22 mouse cellular contexts compared by ENCODE assay signal in the genomic region with DNA sequence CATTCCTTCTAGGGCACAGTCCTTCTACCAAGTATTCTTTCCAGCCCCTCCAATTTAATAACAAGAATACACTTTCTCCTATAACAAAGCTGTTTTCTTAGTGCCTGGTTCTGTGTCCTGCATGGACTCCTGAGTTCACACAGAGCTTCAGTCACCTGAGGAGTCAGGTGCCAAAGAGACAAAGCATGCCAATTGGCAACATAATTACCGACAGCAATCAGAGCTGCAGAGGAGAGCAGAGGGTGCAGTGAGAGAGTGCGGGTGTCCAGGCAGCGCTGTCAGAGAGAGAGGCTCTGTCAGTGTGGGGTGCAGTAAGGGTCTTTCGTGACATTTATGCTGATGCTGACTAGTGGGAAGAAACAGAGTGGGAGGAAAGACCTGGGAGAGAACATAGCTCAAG.
DNase-seq lines count a peak whose midpoint lies in the region; ATAC-seq and TF ChIP-seq lines count a peak whose summit lies in the region.
"Had no signal": no experiment of that assay in that cellular context is flagged by ENCODE, and none has a peak within 500 bp of the region (broad histone marks: within the 10 kb centered on the region; RNA-seq: fewer than 3 reads in every experiment).

No protein-coding gene starts in this region.

- no peak for TF ChIP-seq CTCF in cerebellum, adult 2 months (IDR thresholded peaks at IDR 0.05; ENCODE audit: borderline replicate concordance, insufficient read depth, low read depth, low read length)
- TF ChIP-seq CTCF in lung, adult 2 months (IDR thresholded peaks at IDR 0.05; ENCODE audit: insufficient read depth, low read length) = no peak

- no peak overlapping the region for H3K4me2 ChIP-seq in hindbrain, embryonic 12.5 days (replicated peaks)
- H3K4me2 ChIP-seq: forebrain, embryonic 13.5 days; heart, embryonic 12.5 days; hindbrain, embryonic 15.5 days had no signal

- no peak for TF ChIP-seq POLR2A in cerebellum, adult 2 months (IDR thresholded peaks at IDR 0.05; ENCODE audit: borderline replicate concordance, insufficient read depth, low read length)
- TF ChIP-seq POLR2A in lung, adult 2 months (IDR thresholded peaks at IDR 0.05; ENCODE audit: borderline replicate concordance, extremely low read depth, low read depth, low read length) = no peak

- H3K9me3 ChIP-seq in hindbrain, embryonic 12.5 days (replicated peaks) = no peaks in the 10 kb centered on the region
- H3K9me3 ChIP-seq: embryonic facial prominence, embryonic 10.5 days; forebrain, embryonic 13.5 days; G1E; heart, embryonic 12.5 days; hindbrain, embryonic 10.5 days; hindbrain, embryonic 15.5 days had no signal

- no peaks in the 10 kb centered on the region for H3K36me3 ChIP-seq in hindbrain, embryonic 12.5 days
- H3K36me3 ChIP-seq: embryonic facial prominence, embryonic 10.5 days; G1E; heart, embryonic 12.5 days; hindbrain, embryonic 10.5 days; hindbrain, embryonic 15.5 days had no signal

- no peak overlapping the region for H3K27ac ChIP-seq in cerebellum, adult 2 months (ENCODE audit: insufficient read depth, low read length)
- no peak overlapping the region for H3K27ac ChIP-seq in hindbrain, embryonic 12.5 days
- H3K27ac ChIP-seq: embryonic facial prominence, embryonic 10.5 days; forebrain, embryonic 13.5 days; hindbrain, embryonic 10.5 days; hindbrain, embryonic 15.5 days had no signal

- H3K9ac ChIP-seq in hindbrain, embryonic 12.5 days = no peak overlapping the region
- H3K9ac ChIP-seq: forebrain, embryonic 13.5 days; forebrain, postnatal 0 days; heart, embryonic 12.5 days; hindbrain, embryonic 15.5 days had no signal

- 14% methylated on average over 4 of the region's 4 CpGs for WGBS in cerebellum, adult 2 months
- WGBS in lung, adult 2 months = 73% methylated on average over 4 of the region's 4 CpGs
- 84% methylated on average over 4 of the region's 4 CpGs for WGBS in hindbrain, embryonic 12.5 days

- DNase-seq in cerebellum, postnatal 4 days (ENCODE audit: low spot score in 2 of 2) = no peak
- DNase-seq in brain, adult 2 months (ENCODE audit: low read depth, low spot score) = peak; percentile 73
- DNase-seq in cerebellum, adult 2 months = peak in 1 of 2 experiments; percentile 71
- peak; percentile 58 to 62 for DNase-seq in cerebellum, postnatal 10 days
- no peak for DNase-seq in lung, adult 2 months
- DNase-seq in kidney, adult 11 months = no peak
- DNase-seq: adrenal gland, adult 8-10 months; adrenal gland, postnatal 36 days; B cell, adult 2 months; forebrain, postnatal 0 days; gastrocnemius, postnatal 14 days; kidney, adult 8-10 months had no signal

- H3K27me3 ChIP-seq in cerebellum, adult 2 months (ENCODE audit: control insufficient read depth, insufficient read depth, low read length) = no peaks in the 10 kb centered on the region
- no peaks in the 10 kb centered on the region for H3K27me3 ChIP-seq in hindbrain, embryonic 12.5 days
- H3K27me3 ChIP-seq: forebrain, embryonic 13.5 days; hindbrain, embryonic 15.5 days had no signal

- H3K4me1 ChIP-seq in cerebellum, adult 2 months (ENCODE audit: control insufficient read depth, insufficient read depth, low read length) = 0 out of 2 replicates have a peak, but pooled peaks cover 3% of the 10 kb centered on the region
- H3K4me1 ChIP-seq in lung, adult 2 months (ENCODE audit: control insufficient read depth, insufficient read depth, low read length) = no peaks in the 10 kb centered on the region
- H3K4me1 ChIP-seq in hindbrain, embryonic 12.5 days = no peaks in the 10 kb centered on the region
- H3K4me1 ChIP-seq: forebrain, embryonic 13.5 days; hindbrain, embryonic 15.5 days had no signal

- peak; percentile 79 for ATAC-seq in cerebellum, adult (ENCODE audit: insufficient number of reproducible peaks, low FRiP score, low TSS enrichment)
- ATAC-seq in hindbrain, embryonic 12.5 days (ENCODE audit: low FRiP score) = no peak
- ATAC-seq: CD4-positive, CD25-positive, alpha-beta regulatory T cell, adult 4 months; forebrain, embryonic 13.5 days; forebrain, postnatal 0 days; intestine, embryonic 16.5 days had no signal

- H3K4me3 ChIP-seq in cerebellum, adult 2 months (replicated peaks; ENCODE audit: insufficient read depth, low read depth, low read length) = peak overlapping the region; percentile 4
- H3K4me3 ChIP-seq in lung, adult 2 months (replicated peaks; ENCODE audit: extremely low read depth, low read depth, low read length) = no peak overlapping the region
- H3K4me3 ChIP-seq in hindbrain, embryonic 12.5 days = no peak overlapping the region
- H3K4me3 ChIP-seq: embryonic facial prominence, embryonic 10.5 days; forebrain, embryonic 13.5 days; heart, embryonic 12.5 days; hindbrain, embryonic 10.5 days; hindbrain, embryonic 15.5 days had no signal

Comparison
In these comparisons a context has a peak if more than half of its experiments do, and no peak if none do; other contexts are left out.
1. DNase-seq: peak in brain, adult 2 months (single experiment) and cerebellum, postnatal 10 days (2 of 2); none in cerebellum, postnatal 4 days (0 of 2), lung, adult 2 months (single experiment) and kidney, adult 11 months (single experiment).